Mouse (Mus musculus) kidney, adult 2 months (tissue): ENCODE measurements around the gene Rufy4.

Experiments used
- CTCF ChIP-seq: fragments of 200-500 bp; conservative IDR thresholded peaks from 2 replicates; pipeline ENCODE4 v1.5.1; 2011; ENCODE audit warnings: low read depth, mild to moderate bottlenecking, control low read depth, low read length, moderate library complexity, mixed read lengths; ENCODE audit not compliant: insufficient read depth, insufficient read length
- POLR2A ChIP-seq: fragments of 200-500 bp; IDR thresholded peaks from one replicate; pipeline ENCODE4 v1.6.1; 2011; ENCODE audit warnings: low read depth, low read length, control low read depth

DNA sequence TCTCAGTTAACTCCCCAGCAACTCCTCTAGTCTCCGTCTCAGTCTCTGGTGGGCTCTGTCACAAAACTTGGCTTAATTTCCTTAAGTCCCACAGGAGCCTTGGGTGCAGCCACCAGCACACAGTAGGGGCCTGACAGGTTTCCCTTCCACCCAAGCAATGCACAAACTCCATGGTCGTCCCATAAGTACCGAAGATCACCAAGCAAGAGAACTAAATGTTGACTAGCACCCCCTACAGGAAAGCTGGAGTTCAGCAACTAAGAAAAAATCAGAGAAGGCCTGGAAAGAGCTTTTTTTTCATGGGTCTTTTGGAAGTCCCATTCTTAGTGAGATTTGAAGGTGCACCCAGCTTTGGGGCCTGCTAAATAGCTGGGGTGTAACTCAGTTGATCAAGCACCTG is 14.1 kb downstream of the Rufy4 start:
- TF ChIP-seq CTCF (peak; percentile 22; the same call in 1 of the 2 replicates), POLR2A (no peak)
